Mouse (Mus musculus) midbrain, embryonic 14.5 days (tissue): ENCODE measurements around the gene Fam45a. TPM values are rescaled to one million over a fixed set of nuclear protein-coding genes. Genes with fewer than 3 reads are reported as not detected.

Experiments
- ATAC-seq: fragments of 200-750 bp; cut with Nextera tagmentation; 2 replicates; pipeline ENCODE4 v1.8.0; 2017; ENCODE audit warnings: moderate number of reproducible peaks, moderate library complexity; ENCODE audit not compliant: low FRiP score, low TSS enrichment
- DNase-seq: peaks from one replicate; pipeline ENCODE4 v3.0.0-alpha.2; 2015
- H3K27ac ChIP-seq: fragments of 300-500 bp; sonication (generic); replicated peaks from 2 replicates; pipeline ENCODE4 v1.5.1; 2014; ENCODE audit warnings: mild to moderate bottlenecking, low read depth, low read length, moderate library complexity
- H3K27me3 ChIP-seq: fragments of 300-500 bp; sonication (generic); 2 replicates; pipeline ENCODE4 v1.6.1; 2014; ENCODE audit warnings: low read length, control low read depth, mixed read lengths; ENCODE audit not compliant: control insufficient read depth, insufficient read depth
- H3K36me3 ChIP-seq: fragments of 300-500 bp; sonication (generic); 2 replicates; pipeline ENCODE4 v1.6.1; 2014; ENCODE audit warnings: low read length, control low read depth; ENCODE audit not compliant: control insufficient read depth, insufficient read depth
- H3K4me1 ChIP-seq: fragments of 300-500 bp; sonication (generic); 2 replicates; pipeline ENCODE4 v1.6.1; 2014; ENCODE audit warnings: mild to moderate bottlenecking, antibody characterized with exemption, low read length, control low read depth; ENCODE audit not compliant: control insufficient read depth, insufficient read depth
- H3K4me2 ChIP-seq: fragments of 300-500 bp; sonication (generic); 2 replicates; pipeline ENCODE4 v1.6.1; 2014; ENCODE audit warnings: mild to moderate bottlenecking, low read length, moderate library complexity
- H3K4me3 ChIP-seq: fragments of 300-500 bp; sonication (generic); replicated peaks from 2 replicates; pipeline ENCODE4 v1.5.1; 2014; ENCODE audit warnings: low read depth, low read length
- H3K9ac ChIP-seq: fragments of 300-500 bp; sonication (generic); replicated peaks from 2 replicates; pipeline ENCODE4 v1.6.1; 2014; ENCODE audit warnings: mild to moderate bottlenecking, low read length, moderate library complexity
- H3K9me3 ChIP-seq: fragments of 300-500 bp; sonication (generic); 2 replicates; pipeline ENCODE4 v1.6.1; 2016; ENCODE audit warnings: low read length, control low read depth, mixed read lengths; ENCODE audit not compliant: control insufficient read depth
- WGBS: fragments of 180-500 bp; shearing (Covaris S2); extraction: QIAGEN DNeasy Blood & Tissue Kit; methylation state at CpG from one replicate; pipeline ENCODE4 v1.1.7; 2014; 5-methylcytosine and 5-hydroxymethylcytosine counted together
- polyA plus RNA-seq: library from polyadenylated mRNA; unstranded; fragments of >200 nt; fragmentation: Nextera tagmentation; extraction: Ambion mirVana; gene quantifications from 2 replicates; pipeline ENCODE4 v1.2.1, GENCODE M21; 2014

The Fam45a gene
- polyA plus RNA-seq, 1 experiment from 2014 or later, result 52.5 TPM

- Histone ChIP-seq H3K4me3 (peak within 1 kb of the TSS; percentile 99), H3K27ac (peak within 1 kb of the TSS; percentile 94), H3K27me3 (no peaks in the 10 kb centered on the region), H3K4me2 (peak within 1 kb of the TSS; percentile 69), H3K36me3 (no peaks in the 10 kb centered on the region), H3K9me3 (no peaks in the 10 kb centered on the region), H3K9ac (peak within 1 kb of the TSS; percentile 99), H3K4me1 (peaks cover 20% of the 10 kb centered on the region)
- WGBS, result under 1% methylated on average over 57 of the region's 57 CpGs
- DNase-seq (peak; percentile 98), ATAC-seq (peak; percentile 96)
Measured at GRCm38 (mm10) chr19:60790551-60791161, 20.7 kb upstream of the Fam45a start, which contains the start of gene Eif3a. TSS of gene Eif3a (minus strand) at chr19:60790658.

GRCm38 (mm10) chr19:60791164-60791563, 20.2 kb upstream of the Fam45a start:
- no peak for ATAC-seq

GRCm38 (mm10) chr19:60793170-60793707, 18.1 kb upstream of the Fam45a start:
- 94% methylated on average over 2 of the region's 2 CpGs for WGBS
- Histone ChIP-seq H3K27ac (no peak overlapping the region), H3K36me3 (no peaks in the 10 kb centered on the region), H3K27me3 (no peaks in the 10 kb centered on the region), H3K9me3 (no peaks in the 10 kb centered on the region), H3K4me2 (no peak overlapping the region), H3K4me1 (peaks cover 11% of the 10 kb centered on the region), H3K4me3 (no peak overlapping the region), H3K9ac (no peak overlapping the region)
- DNase-seq (no peak), ATAC-seq (no peak)

More at GRCm38 (mm10) chr19:60791164-60791563, 20.2 kb upstream of the Fam45a start:
- no peaks in the 10 kb centered on the region for H3K27me3 ChIP-seq
- H3K27ac ChIP-seq, result peak overlapping the region; percentile 94
- 14% methylated on average over 9 of the region's 9 CpGs for WGBS
- H3K4me2 ChIP-seq, result peak overlapping the region; percentile 69
- H3K9me3 ChIP-seq, result no peaks in the 10 kb centered on the region
- H3K4me3 ChIP-seq, result peak overlapping the region; percentile 99
- H3K36me3 ChIP-seq, result no peaks in the 10 kb centered on the region
- H3K4me1 ChIP-seq, result peaks cover 20% of the 10 kb centered on the region
- no peak for DNase-seq
- peak overlapping the region; percentile 99 for H3K9ac ChIP-seq

GRCm38 (mm10) chr19:60795244-60795643, 16.1 kb upstream of the Fam45a start:
- Histone ChIP-seq H3K27ac (no peak overlapping the region), H3K4me2 (no peak overlapping the region), H3K4me1 (no peaks in the 10 kb centered on the region), H3K9me3 (no peaks in the 10 kb centered on the region), H3K27me3 (no peaks in the 10 kb centered on the region), H3K4me3 (no peak overlapping the region), H3K36me3 (no peaks in the 10 kb centered on the region), H3K9ac (no peak overlapping the region)
- ATAC-seq, result no peak
- DNase-seq, result no peak
- 85% methylated on average over 2 of the region's 2 CpGs for WGBS

DNA sequence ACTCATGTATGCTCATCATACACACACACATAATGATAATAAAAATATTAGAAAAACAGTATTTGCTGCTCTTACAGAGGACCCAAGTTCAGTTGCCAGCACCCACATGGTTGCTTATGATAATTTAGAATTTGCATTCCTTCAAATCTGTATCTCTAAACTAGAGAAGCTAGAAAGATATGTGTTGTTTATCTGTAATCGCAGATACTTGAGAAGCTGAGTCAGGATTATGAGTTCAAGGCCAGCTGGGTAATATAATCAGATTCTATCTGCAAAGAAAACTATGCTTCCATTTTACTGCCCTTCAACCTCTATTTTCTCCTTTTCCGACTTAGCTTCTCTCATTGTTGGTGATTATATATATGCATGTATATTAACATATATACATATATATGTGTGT, 14.0 kb upstream of the Fam45a start:
- H3K27me3 ChIP-seq, result no peaks in the 10 kb centered on the region
- 92% methylated on average over 2 of the region's 2 CpGs for WGBS
- no peak for DNase-seq

DNA sequence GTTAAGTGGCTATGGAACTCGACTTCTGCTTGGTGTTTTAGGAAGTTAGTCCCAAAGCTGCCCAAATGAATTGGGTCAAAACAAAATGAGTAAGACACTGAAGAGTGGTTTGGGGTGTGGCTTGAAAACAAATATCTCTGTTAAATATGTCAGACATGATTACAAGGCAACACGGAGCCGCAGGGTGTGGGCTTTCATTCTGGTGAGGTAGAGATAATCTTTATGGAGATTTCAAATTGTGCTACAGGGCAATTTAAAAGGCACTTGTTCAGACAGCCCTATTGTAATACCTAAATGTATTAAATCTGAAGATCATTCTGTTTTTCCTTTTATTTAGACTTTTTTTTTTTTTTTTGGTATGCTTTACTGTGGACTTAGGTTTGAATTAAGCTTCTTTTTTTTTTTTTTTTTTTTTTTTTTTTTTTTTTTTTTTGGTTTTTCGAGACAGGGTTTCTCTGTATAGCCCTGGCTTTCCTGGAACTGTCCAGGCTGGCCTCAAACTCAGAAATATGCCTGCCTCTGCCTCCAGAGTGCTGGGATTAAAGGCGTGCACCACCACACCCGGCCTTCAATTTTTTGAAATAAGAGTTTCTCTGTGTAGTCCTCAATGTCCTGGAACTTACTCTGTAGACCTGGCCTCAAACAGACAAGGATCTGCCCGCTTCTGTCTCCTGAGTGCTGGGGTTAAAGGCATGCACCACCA, 11.4 kb upstream of the Fam45a start:
- DNase-seq (no peak), ATAC-seq (no peak)
- Histone ChIP-seq H3K4me2 (no peak overlapping the region), H3K27ac (no peak overlapping the region), H3K27me3 (no peaks in the 10 kb centered on the region), H3K4me1 (no peaks in the 10 kb centered on the region), H3K9ac (no peak overlapping the region), H3K36me3 (no peaks in the 10 kb centered on the region), H3K9me3 (no peaks in the 10 kb centered on the region), H3K4me3 (no peak overlapping the region)
- 78% methylated on average over 7 of the region's 7 CpGs for WGBS

More for the DNA sequence above, 14.0 kb upstream of the Fam45a start:
- Histone ChIP-seq H3K36me3 (no peaks in the 10 kb centered on the region), H3K9ac (no peak overlapping the region), H3K4me3 (no peak overlapping the region), H3K27ac (no peak overlapping the region), H3K4me2 (no peak overlapping the region), H3K4me1 (no peaks in the 10 kb centered on the region), H3K9me3 (no peaks in the 10 kb centered on the region)
- ATAC-seq, result no peak

DNA sequence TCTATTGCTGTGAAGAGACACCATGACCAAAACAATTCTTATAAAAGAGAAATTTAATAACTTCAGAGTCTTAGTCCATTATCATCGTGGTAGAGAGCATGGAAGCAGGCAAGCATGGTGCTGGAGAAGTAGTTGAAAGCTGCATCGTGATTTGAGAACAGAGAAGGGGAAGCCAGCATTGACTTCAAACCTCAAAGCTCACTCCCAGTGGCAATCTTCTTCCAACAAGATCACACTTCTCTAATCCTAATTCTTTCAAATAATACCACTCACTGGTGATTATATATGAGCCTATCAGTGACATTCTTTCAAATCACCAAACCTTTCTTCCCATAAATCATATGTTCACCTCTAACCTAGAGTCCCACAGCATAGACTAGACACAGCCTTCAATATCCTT, 6.5 kb upstream of the Fam45a start:
- no peak overlapping the region for H3K4me2 ChIP-seq
- no peak overlapping the region for H3K27ac ChIP-seq
- H3K9ac ChIP-seq, result no peak overlapping the region
- ATAC-seq (no peak), DNase-seq (no peak)
- no peaks in the 10 kb centered on the region for H3K27me3 ChIP-seq
- WGBS, result 65% methylated on average over 2 of the region's 2 CpGs
- H3K9me3 ChIP-seq, result no peaks in the 10 kb centered on the region
- H3K4me3 ChIP-seq, result no peak overlapping the region
- no peaks in the 10 kb centered on the region for H3K36me3 ChIP-seq
- no peaks in the 10 kb centered on the region for H3K4me1 ChIP-seq

DNA sequence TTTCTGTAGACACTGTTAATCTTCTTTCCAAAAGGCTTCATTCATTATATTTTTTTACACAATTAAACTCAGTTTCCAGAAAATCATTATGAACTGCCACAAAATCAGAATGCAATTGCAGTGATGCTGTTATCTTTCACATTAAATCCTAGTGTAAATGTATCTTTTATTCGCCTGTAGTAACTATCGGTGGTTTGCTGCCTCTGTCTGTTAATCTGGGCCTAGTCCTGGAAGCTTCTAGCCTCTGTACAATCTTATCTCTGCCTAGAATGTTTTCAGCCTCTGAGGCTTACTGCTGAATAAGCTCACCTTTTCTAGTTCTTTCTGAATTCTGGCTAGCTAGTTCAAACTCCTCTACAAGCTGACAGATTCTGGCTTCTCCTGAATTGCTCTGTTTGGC, 1.5 kb upstream of the Fam45a start:
- no peaks in the 10 kb centered on the region for H3K9me3 ChIP-seq
- DNase-seq (no peak), ATAC-seq (no peak)
- peaks cover 5% of the 10 kb centered on the region for H3K36me3 ChIP-seq
- H3K9ac ChIP-seq, result no peak overlapping the region
- no peak overlapping the region for H3K4me3 ChIP-seq
- no peak overlapping the region for H3K27ac ChIP-seq
- no peak overlapping the region for H3K4me2 ChIP-seq
- 95% methylated on average over 2 of the region's 2 CpGs for WGBS
- peaks cover 4% of the 10 kb centered on the region; the same call in 1 of the 2 replicates for H3K4me1 ChIP-seq
- no peaks in the 10 kb centered on the region for H3K27me3 ChIP-seq
